Mouse (Mus musculus) limb, embryonic 14.5 days (tissue): ENCODE results near the gene Pex6. TPM values are rescaled to one million over a fixed set of nuclear protein-coding genes. Genes with fewer than 3 reads are reported as not detected.

Source experiments
- ATAC-seq: fragments of 200-750 bp; cut with Nextera tagmentation; 2 replicates; pipeline ENCODE4 v1.8.0; 2017; ENCODE audit warnings: low read depth, moderate number of reproducible peaks, moderate TSS enrichment; ENCODE audit not compliant: low FRiP score
- DNase-seq: peaks from one replicate; pipeline ENCODE4 v3.0.0-alpha.2; 2015; ENCODE audit warnings: low spot score
- H3K27ac ChIP-seq: fragments of 300-500 bp; sonication (generic); replicated peaks from 2 replicates; pipeline ENCODE4 v1.5.1; 2014; ENCODE audit warnings: low read depth, mild to moderate bottlenecking, low read length, moderate library complexity, mixed read lengths
- H3K27me3 ChIP-seq: fragments of 300-500 bp; sonication (generic); 2 replicates; pipeline ENCODE4 v1.6.1; 2014; ENCODE audit warnings: low read length, mixed read lengths; ENCODE audit not compliant: control insufficient read depth, insufficient read depth
- H3K36me3 ChIP-seq: fragments of 300-500 bp; sonication (generic); 2 replicates; pipeline ENCODE4 v1.6.1; 2014; ENCODE audit warnings: mild to moderate bottlenecking, low read length, moderate library complexity, mixed read lengths; ENCODE audit not compliant: control insufficient read depth, insufficient read depth
- H3K4me1 ChIP-seq: fragments of 300-500 bp; sonication (generic); 2 replicates; pipeline ENCODE4 v1.6.1; 2014; ENCODE audit warnings: antibody characterized with exemption, low read length, mixed read lengths; ENCODE audit not compliant: control insufficient read depth, insufficient read depth
- H3K4me2 ChIP-seq: fragments of 300-500 bp; sonication (generic); replicated peaks from 2 replicates; pipeline ENCODE4 v1.6.1; 2014; ENCODE audit warnings: low read depth, mild to moderate bottlenecking, low read length, moderate library complexity; ENCODE audit not compliant: severe bottlenecking
- H3K4me3 ChIP-seq: fragments of 300-500 bp; sonication (generic); replicated peaks from 2 replicates; pipeline ENCODE4 v1.5.1; 2014; ENCODE audit warnings: low read length
- H3K9ac ChIP-seq: fragments of 300-500 bp; sonication (generic); 2 replicates; pipeline ENCODE4 v1.6.1; 2014; ENCODE audit warnings: mild to moderate bottlenecking, low read depth, low read length, moderate library complexity; ENCODE audit not compliant: severe bottlenecking
- H3K9me3 ChIP-seq: fragments of 300-500 bp; sonication (generic); 2 replicates; pipeline ENCODE4 v1.6.1; 2016; ENCODE audit warnings: low read length; ENCODE audit not compliant: control insufficient read depth
- POLR2A ChIP-seq: fragments of 200-500 bp; IDR thresholded peaks from 2 replicates; pipeline ENCODE4 v1.8.0; 2012; ENCODE audit warnings: inconsistent platforms, mild to moderate bottlenecking, moderate library complexity, borderline replicate concordance; ENCODE audit not compliant: insufficient read depth, insufficient read length; ENCODE audit errors: extremely low read depth
- WGBS: fragments of 180-500 bp; shearing (Covaris S2); extraction: QIAGEN DNeasy Blood & Tissue Kit; methylation state at CpG from one replicate; pipeline ENCODE4 v1.1.7; 2014; 5-methylcytosine and 5-hydroxymethylcytosine counted together
- polyA plus RNA-seq, 2 experiments: library from polyadenylated mRNA; depleted of rRNA in 1 of 2; stranded (reverse) in 1 of 2; unstranded in 1 of 2; fragments of >200 nt; fragmentation: Nextera tagmentation in 1 of 2; extraction: Ambion mirVana in 1 of 2; gene quantifications; 2 replicates each; pipeline versions ENCODE4 v1.2.1 to v1.2.3; 2012 to 2014

Pex6 gene
- polyA plus RNA-seq, 2 experiments = 24.2 to 56.4 TPM

DNA sequence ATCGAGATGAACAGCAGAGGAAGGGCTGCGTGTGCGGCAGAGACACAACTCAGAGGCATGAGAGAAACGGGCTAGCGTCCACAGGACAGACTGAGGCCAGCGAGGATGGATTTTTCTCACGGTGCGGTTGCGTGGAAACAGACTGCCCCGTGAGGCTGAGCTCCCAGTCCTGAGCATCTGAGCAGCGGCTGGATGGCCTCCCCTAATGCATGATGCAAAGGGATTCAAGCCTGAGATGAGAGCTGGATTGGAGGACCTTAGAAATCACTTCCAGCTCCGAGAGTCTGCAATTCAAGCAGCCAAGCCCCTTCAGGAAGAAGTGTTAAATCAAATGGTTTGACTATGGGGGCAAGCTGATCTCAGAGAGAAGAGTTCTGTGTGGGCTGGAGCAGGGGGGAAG is 9.8 kb upstream of the Pex6 start:
- no peaks in the 10 kb centered on the region for H3K9me3 ChIP-seq
- 0 out of 2 replicates have a peak overlapping the region, but pooled peaks have one; percentile 12 for H3K9ac ChIP-seq
- peaks cover 22% of the 10 kb centered on the region for H3K4me1 ChIP-seq
- no peak for TF ChIP-seq POLR2A
- H3K27ac ChIP-seq = no peak overlapping the region
- ATAC-seq = no peak
- H3K4me2 ChIP-seq = no peak overlapping the region
- no peak overlapping the region for H3K4me3 ChIP-seq
- no peaks in the 10 kb centered on the region for H3K27me3 ChIP-seq
- DNase-seq = no peak
- 88% methylated on average over 12 of the region's 12 CpGs for WGBS
- peaks cover 27% of the 10 kb centered on the region for H3K36me3 ChIP-seq

DNA sequence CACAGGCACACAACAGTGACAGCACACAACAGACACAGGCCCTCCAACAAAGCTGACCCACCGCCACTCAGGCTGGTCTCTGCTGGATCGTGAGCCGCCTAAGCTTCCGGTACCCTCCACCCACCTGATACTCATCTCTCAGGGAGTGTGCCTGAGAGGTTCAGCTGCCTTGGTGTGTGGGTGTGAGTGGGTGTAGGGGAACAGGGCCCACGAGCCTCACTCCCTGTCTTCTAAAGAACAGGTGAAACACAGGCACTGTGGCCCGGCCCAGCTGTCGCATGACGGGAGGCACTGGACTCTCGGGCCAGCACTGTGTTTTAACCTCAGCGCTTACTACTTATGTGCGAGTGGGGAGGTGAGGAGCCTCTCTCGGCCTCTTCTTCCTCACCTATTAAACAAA is 9.2 kb upstream of the Pex6 start:
- no peak overlapping the region for H3K27ac ChIP-seq
- peaks cover 27% of the 10 kb centered on the region for H3K36me3 ChIP-seq
- 86% methylated on average over 11 of the region's 12 CpGs for WGBS
- DNase-seq = no peak
- TF ChIP-seq POLR2A = no peak
- peaks cover 22% of the 10 kb centered on the region for H3K4me1 ChIP-seq
- H3K27me3 ChIP-seq = no peaks in the 10 kb centered on the region
- no peak for ATAC-seq
- no peak overlapping the region for H3K4me2 ChIP-seq
- H3K4me3 ChIP-seq = no peak overlapping the region
- no peaks in the 10 kb centered on the region for H3K9me3 ChIP-seq
- 0 out of 2 replicates have a peak overlapping the region, but pooled peaks have one; percentile 12 for H3K9ac ChIP-seq

DNA sequence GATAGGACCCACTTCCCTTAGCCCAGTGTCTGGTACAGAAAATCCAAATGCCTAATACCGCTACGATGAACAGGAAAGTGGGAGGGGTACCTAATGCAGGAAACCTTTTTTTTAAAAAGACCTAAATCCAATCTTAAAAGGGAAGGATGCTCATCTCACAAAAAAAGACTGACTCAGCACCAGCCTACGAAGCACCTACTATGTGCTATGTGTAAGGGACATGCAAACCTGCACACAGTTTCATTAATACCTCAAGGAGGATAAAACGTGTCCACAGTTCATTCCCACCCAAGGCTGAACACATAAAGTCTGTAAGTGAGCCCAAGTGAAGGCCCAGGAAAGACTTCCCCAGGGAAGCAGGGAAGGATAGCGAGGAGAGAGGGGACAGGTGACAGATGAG is 8.8 kb upstream of the Pex6 start:
- peaks cover 24% of the 10 kb centered on the region for H3K36me3 ChIP-seq

DNA sequence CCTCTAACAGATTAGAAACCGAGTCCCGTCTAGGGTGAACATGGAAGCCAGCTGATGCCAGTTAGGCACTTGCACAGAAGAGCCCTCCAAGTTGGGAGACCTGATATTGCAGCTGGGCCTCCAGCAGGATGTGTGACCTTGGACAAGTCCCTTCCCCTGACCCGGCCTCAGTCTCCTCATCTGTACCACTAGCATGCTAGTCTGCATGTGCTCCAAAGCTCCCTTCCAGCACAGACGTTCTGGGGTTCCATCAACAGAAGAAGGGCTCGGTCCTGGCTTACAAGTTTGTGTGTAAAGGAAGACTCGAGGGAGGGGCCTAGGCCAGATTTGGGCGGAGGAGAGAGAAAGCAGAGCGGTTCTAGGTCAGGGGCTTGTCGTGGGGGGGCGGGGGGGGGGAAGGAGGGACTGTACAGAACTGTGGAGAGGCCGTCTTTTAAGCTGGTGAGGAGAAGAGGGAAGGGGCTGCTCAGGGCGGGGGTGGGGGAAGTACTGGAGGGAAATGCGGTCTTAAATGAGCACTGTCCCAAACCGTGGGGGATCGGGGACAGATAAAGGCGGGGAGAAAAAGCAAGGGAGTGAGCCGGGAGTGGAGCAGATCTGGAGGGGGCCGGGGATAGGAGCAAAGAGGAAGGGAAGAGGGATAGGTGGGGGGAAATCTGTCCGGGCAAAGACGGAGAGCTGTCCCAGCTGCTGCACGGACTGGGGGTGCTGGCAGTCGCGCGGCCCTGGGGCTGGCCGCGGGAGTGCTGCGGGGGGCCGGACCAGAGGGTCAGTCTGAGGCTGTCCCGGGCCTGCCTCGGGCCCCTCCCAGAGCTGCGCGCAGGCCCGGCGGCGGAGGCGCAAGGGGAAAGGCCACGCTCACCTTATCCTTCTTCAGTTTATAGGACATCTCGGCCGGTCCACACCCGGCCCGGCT is 7.0 kb upstream of the Pex6 start:
- Histone ChIP-seq H3K4me3 (peak overlapping the region; percentile 91), H3K27me3 (no peaks in the 10 kb centered on the region), H3K36me3 (peaks cover 8% of the 10 kb centered on the region), H3K4me1 (peaks cover 22% of the 10 kb centered on the region), H3K27ac (peak overlapping the region; percentile 83), H3K9ac (peak overlapping the region; percentile 92), H3K4me2 (peak overlapping the region; percentile 73), H3K9me3 (no peaks in the 10 kb centered on the region)
- DNase-seq (no peak), ATAC-seq (peak; percentile 72)
- TF ChIP-seq POLR2A = no peak; the same call in 1 of the 2 replicates
- WGBS = 5% methylated on average over 30 of the region's 41 CpGs

More for the DNA sequence above, 8.8 kb upstream of the Pex6 start:
- no peak overlapping the region for H3K4me3 ChIP-seq
- no peak overlapping the region for H3K4me2 ChIP-seq
- TF ChIP-seq POLR2A = no peak
- WGBS = 89% methylated on average over 5 of the region's 5 CpGs
- ATAC-seq (no peak), DNase-seq (no peak)
- no peak overlapping the region for H3K27ac ChIP-seq
- H3K9ac ChIP-seq = peak overlapping the region; percentile 41; the same call in 1 of the 2 replicates
- no peaks in the 10 kb centered on the region for H3K27me3 ChIP-seq
- H3K9me3 ChIP-seq = no peaks in the 10 kb centered on the region
- H3K4me1 ChIP-seq = peaks cover 22% of the 10 kb centered on the region

DNA sequence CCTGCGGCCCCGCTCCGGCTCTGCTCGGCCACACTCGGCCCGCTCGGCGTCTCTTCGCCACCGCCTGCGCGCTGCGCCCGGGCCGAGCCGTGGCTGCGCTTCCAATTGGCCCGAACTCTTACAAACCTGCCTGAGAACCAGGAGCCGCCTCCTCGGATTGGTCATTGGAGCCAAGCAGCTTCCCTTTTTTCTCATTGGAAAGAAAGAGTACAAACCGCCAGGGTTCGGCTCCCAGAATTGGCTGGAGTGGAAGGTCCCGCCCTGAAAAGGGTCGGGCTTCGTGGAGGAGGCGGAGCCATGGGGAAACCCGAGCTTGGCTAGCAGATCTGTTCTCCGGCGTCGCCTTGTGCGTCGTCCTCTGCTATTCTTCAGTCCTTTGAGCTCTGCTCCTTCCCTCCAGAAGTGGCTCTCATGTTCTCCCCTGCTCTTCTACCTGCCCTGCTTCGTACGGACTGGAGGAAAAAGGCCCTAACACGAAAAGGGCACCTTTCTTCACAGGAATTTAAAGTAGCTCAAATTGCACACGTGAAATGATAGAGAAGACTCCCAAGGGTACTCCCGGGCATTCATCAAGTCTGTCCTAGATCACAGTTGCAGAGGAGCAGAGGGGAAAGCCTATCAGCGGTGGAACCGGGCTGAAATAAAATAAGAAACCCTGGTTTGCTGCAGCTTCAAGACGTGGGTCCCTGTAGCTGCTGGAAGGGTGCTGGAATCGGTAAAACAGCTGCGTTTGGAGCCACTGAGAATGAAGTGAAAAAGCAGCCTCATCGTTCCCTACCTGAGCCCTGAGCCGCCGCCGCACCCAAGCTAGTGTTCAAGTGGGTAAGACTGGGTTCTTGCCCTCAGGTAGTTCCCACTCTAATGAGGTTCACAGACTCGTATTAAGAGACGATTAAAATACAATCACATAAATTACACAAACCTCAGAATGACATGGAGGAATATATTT is 6.1 kb upstream of the Pex6 start, which contains the start of gene Ppp2r5d:
TSS of gene Ppp2r5d (minus strand) at position 225 of the 949 bp plus-strand sequence.
- under 1% methylated on average over 48 of the region's 48 CpGs for WGBS
- no peaks in the 10 kb centered on the region for H3K9me3 ChIP-seq

More for the DNA sequence above, 6.1 kb upstream of the Pex6 start, which contains the start of gene Ppp2r5d:
- Histone ChIP-seq H3K4me3 (peak within 1 kb of the TSS; percentile 91), H3K4me2 (peak within 1 kb of the TSS; percentile 73), H3K4me1 (peaks cover 22% of the 10 kb centered on the region), H3K27ac (peak within 1 kb of the TSS; percentile 85), H3K36me3 (no peaks in the 10 kb centered on the region), H3K27me3 (no peaks in the 10 kb centered on the region), H3K9ac (peak within 1 kb of the TSS; percentile 92)
- TF ChIP-seq POLR2A = peak; percentile 77
- ATAC-seq (peak; percentile 96), DNase-seq (peak; percentile 99)
